Mouse (Mus musculus) kidney, adult 2 months (tissue): ENCODE data around the gene Ccdc88c. TPM values are rescaled to one million over a fixed set of nuclear protein-coding genes. Genes with fewer than 3 reads are reported as not detected.
A peak's percentile ranks its signal among the peaks of the same experiment; 100 is the strongest.

Experiments
- DNase-seq: peaks from one replicate; pipeline ENCODE4 v3.0.0; 2021
- H3K27ac ChIP-seq: fragments of 200-500 bp; 2 replicates; pipeline ENCODE4 v1.5.1; 2012; ENCODE audit warnings: low read depth, low read length, control low read depth, inconsistent platforms; ENCODE audit not compliant: insufficient read depth
- H3K27me3 ChIP-seq: fragments of 200-500 bp; replicated peaks from 2 replicates; pipeline ENCODE4 v1.6.1; 2012; ENCODE audit warnings: mild to moderate bottlenecking, moderate library complexity, low read length, inconsistent platforms; ENCODE audit not compliant: control insufficient read depth, insufficient read depth
- H3K36me3 ChIP-seq: fragments of 200-500 bp; 2 replicates; pipeline ENCODE4 v1.6.1; 2012; ENCODE audit warnings: mild to moderate bottlenecking, moderate library complexity, low read length, inconsistent platforms; ENCODE audit not compliant: control insufficient read depth, insufficient read depth
- H3K4me1 ChIP-seq: fragments of 200-500 bp; 2 replicates; pipeline ENCODE4 v1.6.1; 2011; ENCODE audit warnings: low read length; ENCODE audit not compliant: control insufficient read depth, insufficient read depth
- H3K4me3 ChIP-seq: fragments of 200-500 bp; 2 replicates; pipeline ENCODE4 v1.5.1; 2011; ENCODE audit warnings: mild to moderate bottlenecking, low read depth, low read length, control low read depth; ENCODE audit not compliant: insufficient read depth
- CTCF ChIP-seq: fragments of 200-500 bp; conservative IDR thresholded peaks from 2 replicates; pipeline ENCODE4 v1.5.1; 2011; ENCODE audit warnings: low read depth, mild to moderate bottlenecking, control low read depth, low read length, moderate library complexity, mixed read lengths; ENCODE audit not compliant: insufficient read depth, insufficient read length
- POLR2A ChIP-seq: fragments of 200-500 bp; IDR thresholded peaks from one replicate; pipeline ENCODE4 v1.6.1; 2011; ENCODE audit warnings: low read depth, low read length, control low read depth
- WGBS: fragments of 180-500 bp; shearing (Covaris S2); methylation state at CpG from one replicate; pipeline ENCODE4 v1.1.7; 2018; 5-methylcytosine and 5-hydroxymethylcytosine counted together
- polyA plus RNA-seq: library from polyadenylated mRNA; depleted of rRNA; stranded (reverse); fragments of >200 nt; gene quantifications from 2 replicates; pipeline ENCODE4 v1.2.3, GENCODE M21; 2012

Ccdc88c gene
- polyA plus RNA-seq, 1 experiment = 6.6 TPM

DNA sequence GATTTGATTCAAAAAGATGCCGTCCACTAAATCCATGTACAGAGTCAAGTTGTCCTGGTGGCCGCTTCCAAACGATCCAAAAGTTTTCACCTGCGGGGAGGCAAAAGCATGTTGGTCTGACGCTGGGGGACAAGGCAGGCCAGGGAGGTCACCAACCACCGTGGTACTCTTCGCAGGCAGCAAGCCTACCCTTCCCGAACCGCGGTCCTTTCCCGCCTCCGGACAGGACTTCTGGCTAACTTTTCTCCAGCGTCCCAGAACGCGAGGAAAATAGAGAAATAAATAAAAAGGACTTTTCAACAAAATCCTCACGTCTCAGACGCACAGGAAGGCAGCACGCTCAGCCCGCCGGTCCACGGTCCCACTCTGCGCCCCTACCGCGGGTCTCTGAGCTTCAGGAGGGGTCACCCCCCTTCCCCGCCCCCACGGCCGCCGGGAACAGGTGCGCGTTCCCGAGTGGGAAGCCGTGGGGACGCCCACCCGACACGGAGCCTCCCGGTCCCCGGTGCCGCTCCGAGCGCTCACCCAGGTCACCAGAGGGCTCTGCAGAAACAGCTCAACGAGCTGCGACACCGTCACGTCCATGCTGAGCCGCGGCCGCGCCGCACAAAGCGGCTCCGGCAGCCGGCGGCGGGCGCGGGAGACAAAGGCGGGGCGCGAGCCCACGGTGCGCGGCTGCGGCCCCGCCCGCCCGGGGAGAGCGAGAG, 456 bp downstream of the Ccdc88c start:
- Histone ChIP-seq H3K27ac (peak overlapping the region; percentile 18; the same call in 1 of the 2 replicates), H3K36me3 (no peaks in the 10 kb centered on the region), H3K4me1 (no peaks in the 10 kb centered on the region; the same call in 1 of the 2 replicates), H3K4me3 (peak overlapping the region; percentile 65), H3K27me3 (no peaks in the 10 kb centered on the region)
- no peak for DNase-seq
- TF ChIP-seq POLR2A = no peak
- no peak for TF ChIP-seq CTCF
- WGBS = under 1% methylated on average over 67 of the region's 67 CpGs

DNA sequence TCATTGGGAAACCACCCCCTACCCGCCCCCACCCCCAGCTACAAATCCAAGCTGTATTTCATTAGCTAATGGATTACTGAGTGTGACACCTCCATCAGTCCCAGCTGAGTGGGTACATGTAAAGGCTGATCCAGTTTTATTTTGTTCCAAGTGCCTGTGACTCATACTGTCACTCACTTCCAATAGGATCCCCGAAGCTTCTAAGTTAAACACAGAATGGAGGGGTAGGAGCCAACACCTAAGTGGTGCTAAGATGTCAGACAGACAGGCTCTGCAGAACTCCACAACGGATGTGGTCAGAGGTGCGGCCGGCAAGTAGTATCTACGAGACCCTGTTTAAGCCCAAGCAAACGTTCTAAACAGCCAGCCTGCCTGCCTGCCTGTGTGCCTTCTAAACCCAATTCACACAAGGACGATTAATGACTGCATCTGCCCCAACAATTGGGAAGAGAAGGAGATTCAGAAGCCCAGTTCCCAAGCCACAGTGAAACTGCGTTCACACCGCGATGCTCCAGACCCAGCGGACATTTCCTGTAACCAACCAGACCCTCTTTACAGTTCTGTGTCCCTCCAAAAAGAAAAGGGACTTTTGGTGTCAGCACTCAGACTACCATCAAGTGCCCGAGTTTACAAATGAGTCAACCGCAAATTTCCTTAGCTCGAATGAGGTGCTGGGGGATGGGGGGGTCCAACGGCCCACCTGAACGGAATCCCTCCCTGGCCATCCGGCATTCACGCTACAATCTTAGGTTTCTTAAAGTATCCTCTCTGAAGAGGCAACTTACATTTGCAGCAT, 1.2 kb downstream of the Ccdc88c start:
- peak; percentile 58 for DNase-seq
- TF ChIP-seq POLR2A = no peak
- no peak for TF ChIP-seq CTCF
- no peaks in the 10 kb centered on the region; the same call in 1 of the 2 replicates for H3K4me1 ChIP-seq
- H3K27ac ChIP-seq = no peak overlapping the region
- no peaks in the 10 kb centered on the region for H3K36me3 ChIP-seq
- WGBS = 10% methylated on average over 19 of the region's 19 CpGs
- H3K4me3 ChIP-seq = peak overlapping the region; percentile 65
- H3K27me3 ChIP-seq = no peaks in the 10 kb centered on the region

DNA sequence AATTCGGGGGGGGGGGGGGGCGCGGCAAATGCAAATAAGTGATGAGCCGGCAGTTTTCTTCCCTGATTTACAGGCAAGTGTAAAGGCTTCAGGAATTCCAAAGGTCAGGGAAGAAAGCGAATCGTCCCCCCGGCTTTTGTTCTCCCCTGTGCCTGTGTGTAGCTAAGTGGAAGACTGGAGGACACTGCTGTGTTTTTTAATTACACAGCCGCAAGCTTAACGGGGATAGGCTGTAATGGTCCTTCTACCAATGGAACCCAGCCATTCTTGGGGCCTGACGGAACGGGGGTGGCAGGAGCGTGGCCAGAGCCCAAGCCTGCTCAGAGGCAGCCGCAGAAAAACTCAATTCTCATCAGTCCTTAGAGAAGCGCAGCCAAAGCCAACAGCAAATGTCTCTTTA, 1.9 kb downstream of the Ccdc88c start:
- no peaks in the 10 kb centered on the region for H3K36me3 ChIP-seq
- TF ChIP-seq POLR2A = no peak
- no peak for TF ChIP-seq CTCF
- 21% methylated on average over 14 of the region's 14 CpGs for WGBS
- H3K4me3 ChIP-seq = peak overlapping the region; percentile 14; the same call in 1 of the 2 replicates
- H3K4me1 ChIP-seq = no peaks in the 10 kb centered on the region; the same call in 1 of the 2 replicates
- no peak overlapping the region for H3K27ac ChIP-seq
- H3K27me3 ChIP-seq = no peaks in the 10 kb centered on the region
- peak; percentile 67 for DNase-seq

DNA sequence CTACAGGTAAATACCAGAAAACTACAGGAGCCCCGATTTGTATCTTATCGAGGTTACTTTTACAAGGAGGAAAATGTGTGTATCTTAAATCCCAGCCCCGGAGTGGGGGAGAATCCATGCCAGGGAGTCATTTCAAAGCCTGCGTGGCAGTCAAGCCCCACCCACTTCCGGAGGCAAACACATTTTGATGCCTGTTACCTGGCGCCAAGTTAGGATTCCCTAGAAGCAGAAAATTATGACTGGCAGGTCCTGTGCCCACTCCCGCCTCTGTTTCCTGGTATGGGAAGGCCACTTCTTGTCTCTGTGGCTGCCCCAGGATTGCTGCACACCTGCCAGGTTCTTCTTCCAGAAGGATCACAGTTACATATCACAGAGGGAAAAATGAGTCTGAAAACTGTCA, 2.3 kb downstream of the Ccdc88c start:
- Histone ChIP-seq H3K4me3 (no peak overlapping the region), H3K27ac (no peak overlapping the region), H3K36me3 (no peaks in the 10 kb centered on the region), H3K27me3 (no peaks in the 10 kb centered on the region), H3K4me1 (no peaks in the 10 kb centered on the region; the same call in 1 of the 2 replicates)
- 40% methylated on average over 7 of the region's 7 CpGs for WGBS
- TF ChIP-seq CTCF = no peak
- no peak for TF ChIP-seq POLR2A
- peak; percentile 44 for DNase-seq

DNA sequence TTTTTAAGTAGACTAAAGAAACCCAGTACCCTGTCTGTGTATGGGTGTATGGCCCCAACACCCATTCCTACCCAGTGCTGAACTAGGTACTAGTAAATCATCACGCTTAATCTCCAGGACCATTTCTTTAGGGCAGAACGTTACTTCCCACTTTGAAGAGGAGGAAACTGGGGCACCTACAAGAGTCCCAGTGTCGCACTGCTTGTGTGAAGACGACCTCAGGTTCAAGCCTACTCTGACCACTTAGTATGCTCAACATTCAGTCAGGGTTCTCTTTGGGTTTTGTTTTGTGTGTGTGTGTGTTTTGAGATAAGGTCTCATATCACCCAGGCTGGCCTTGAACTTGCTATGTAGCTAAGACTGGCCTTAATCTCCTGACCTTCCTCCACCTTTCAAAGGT, 2.8 kb downstream of the Ccdc88c start:
- H3K27ac ChIP-seq = no peak overlapping the region
- 91% methylated on average over 4 of the region's 4 CpGs for WGBS
- DNase-seq = no peak
- H3K36me3 ChIP-seq = no peaks in the 10 kb centered on the region
- H3K27me3 ChIP-seq = no peaks in the 10 kb centered on the region
- TF ChIP-seq CTCF = no peak
- TF ChIP-seq POLR2A = no peak
- no peak overlapping the region for H3K4me3 ChIP-seq
- H3K4me1 ChIP-seq = no peaks in the 10 kb centered on the region; the same call in 1 of the 2 replicates

DNA sequence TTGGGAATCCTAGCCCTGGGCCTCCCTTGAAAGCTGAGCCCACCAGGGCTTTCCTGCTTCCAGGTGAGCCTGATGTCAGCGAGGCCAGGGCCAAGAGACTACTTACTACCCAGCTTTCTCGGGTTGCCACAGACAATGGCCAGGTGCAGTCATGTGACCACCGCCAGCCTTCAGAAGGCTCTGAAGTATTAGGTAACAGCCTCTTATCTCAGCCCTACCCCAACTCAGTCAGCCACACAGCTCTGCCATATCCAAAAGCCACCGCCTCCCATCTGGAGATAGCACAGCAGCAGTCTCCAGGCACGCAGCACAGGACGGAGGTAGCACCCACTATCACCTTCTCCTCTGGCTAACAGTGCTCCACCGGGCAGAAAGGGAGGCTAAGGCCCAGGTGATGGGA, 3.5 kb downstream of the Ccdc88c start:
- DNase-seq = no peak
- 74% methylated on average over 7 of the region's 7 CpGs for WGBS
- H3K4me3 ChIP-seq = no peak overlapping the region
- TF ChIP-seq CTCF = no peak
- no peak for TF ChIP-seq POLR2A
- no peaks in the 10 kb centered on the region; the same call in 1 of the 2 replicates for H3K4me1 ChIP-seq
- H3K27me3 ChIP-seq = no peaks in the 10 kb centered on the region
- no peak overlapping the region for H3K27ac ChIP-seq
- H3K36me3 ChIP-seq = no peaks in the 10 kb centered on the region

DNA sequence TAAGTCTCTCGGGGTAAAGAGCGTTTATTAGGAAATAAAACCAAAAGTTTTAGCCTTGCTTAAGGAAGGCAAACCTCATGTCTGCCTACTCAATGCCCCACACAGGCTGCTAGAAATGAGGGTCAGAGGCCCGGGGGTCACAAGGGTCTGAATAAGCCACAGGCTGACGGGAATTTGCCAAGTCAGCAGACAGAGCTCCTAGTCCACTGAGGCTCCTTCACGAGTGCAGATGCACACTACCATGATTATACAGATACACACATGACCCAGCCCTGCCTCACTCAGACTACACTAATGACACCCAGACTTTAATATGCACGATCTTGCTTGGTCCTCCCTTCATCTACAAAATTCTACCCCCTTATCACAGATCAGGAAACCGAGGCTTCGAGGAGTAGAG, 4.0 kb downstream of the Ccdc88c start:
- TF ChIP-seq CTCF (no peak), POLR2A (no peak)
- Histone ChIP-seq H3K4me1 (peaks cover 3% of the 10 kb centered on the region; the same call in 1 of the 2 replicates), H3K27me3 (no peaks in the 10 kb centered on the region), H3K36me3 (no peaks in the 10 kb centered on the region), H3K4me3 (no peak overlapping the region), H3K27ac (no peak overlapping the region)
- 56% methylated on average over 8 of the region's 8 CpGs for WGBS
- no peak for DNase-seq
